Mouse (Mus musculus): ENCODE data around the gene Abcf2. TPM values are rescaled to one million over a fixed set of nuclear protein-coding genes. Genes with fewer than 3 reads are reported as not detected.

Gene Abcf2
- polyA plus RNA-seq, 1 experiment from 2014 or later: 80.9 TPM

- Histone ChIP-seq H3K4me2 (ENCODE audit: low read length) (no peak overlapping the region), H3K4me3 (ENCODE audit: low read length) (no peak overlapping the region), H3K36me3 (ENCODE audit: control insufficient read depth, insufficient read depth, low read length) (no peaks in the 10 kb centered on the region), H3K9ac (ENCODE audit: low read depth, low read length) (no peak overlapping the region), H3K27ac (ENCODE audit: low read depth, low read length) (no peak overlapping the region), H3K27me3 (replicated peaks; ENCODE audit: control insufficient read depth, insufficient read depth, low read length) (peaks cover 2% of the 10 kb centered on the region; the same call in 1 of the 2 replicates), H3K4me1 (ENCODE audit: control insufficient read depth, insufficient read depth, low read depth, low read length) (peaks cover 4% of the 10 kb centered on the region), H3K9me3 (ENCODE audit: control insufficient read depth, low read length) (no peaks in the 10 kb centered on the region)
- ATAC-seq: no peak
- 81% methylated on average over 22 of the region's 22 CpGs for WGBS
Observed at GRCm38 (mm10) chr5:24539571-24540296, 37.5 kb downstream of the Abcf2 start.

DNA sequence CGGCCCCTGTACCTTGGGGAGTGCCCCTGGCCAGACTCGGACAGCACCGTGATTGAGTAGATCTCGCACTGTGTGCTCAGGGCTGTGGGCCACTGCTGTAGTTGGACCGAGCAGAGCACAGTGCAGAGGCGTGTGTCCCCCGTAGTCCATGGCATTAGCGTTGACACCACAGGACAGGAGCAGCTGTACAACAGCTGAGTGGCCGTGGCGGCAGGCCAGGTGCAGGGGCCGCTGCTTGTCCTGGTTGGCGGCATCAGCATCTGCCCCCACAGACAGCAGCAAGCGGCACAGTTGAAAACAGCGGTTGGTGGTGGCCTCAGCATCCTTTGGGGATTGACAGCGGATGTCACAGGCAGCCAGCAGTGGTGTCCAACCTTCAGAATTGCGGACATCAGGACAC lies 39.6 kb downstream of the Abcf2 start:
- Histone ChIP-seq H3K9ac (ENCODE audit: low read depth, low read length) (no peak overlapping the region; the same call in 1 of the 2 replicates), H3K4me1 (ENCODE audit: control insufficient read depth, insufficient read depth, low read depth, low read length) (peaks cover 4% of the 10 kb centered on the region), H3K9me3 (ENCODE audit: control insufficient read depth, low read length) (no peaks in the 10 kb centered on the region), H3K4me2 (ENCODE audit: low read length) (no peak overlapping the region), H3K36me3 (ENCODE audit: control insufficient read depth, insufficient read depth, low read length) (no peaks in the 10 kb centered on the region), H3K4me3 (ENCODE audit: low read length) (no peak overlapping the region), H3K27me3 (replicated peaks; ENCODE audit: control insufficient read depth, insufficient read depth, low read length) (peaks cover 2% of the 10 kb centered on the region; the same call in 1 of the 2 replicates), H3K27ac (ENCODE audit: low read depth, low read length) (no peak overlapping the region)
- 61% methylated on average over 16 of the region's 16 CpGs for WGBS
- no peak for ATAC-seq

DNA sequence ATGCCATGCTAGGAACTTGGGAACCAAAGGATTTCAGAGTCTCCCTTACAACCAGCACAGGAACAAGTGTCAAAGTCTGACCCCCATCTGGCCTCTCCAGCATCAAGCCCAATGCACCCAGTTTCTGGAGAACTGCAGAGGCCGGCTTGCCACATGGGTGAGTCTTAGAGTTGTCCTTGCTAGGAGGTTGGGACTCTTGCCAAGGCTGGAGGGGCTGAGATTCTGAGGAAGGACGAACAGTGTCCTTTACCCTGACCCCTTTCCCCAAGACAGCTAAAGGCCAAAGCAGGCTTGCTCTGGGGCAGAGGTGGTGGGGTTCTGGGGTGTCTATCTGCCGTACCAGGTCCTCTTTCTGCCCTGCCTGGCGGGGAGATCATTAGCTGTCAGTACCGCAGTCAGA lies 40.8 kb downstream of the Abcf2 start:
- H3K36me3 ChIP-seq (ENCODE audit: control insufficient read depth, insufficient read depth, low read length): no peaks in the 10 kb centered on the region
- ATAC-seq: no peak
- peaks cover 4% of the 10 kb centered on the region for H3K4me1 ChIP-seq (ENCODE audit: control insufficient read depth, insufficient read depth, low read depth, low read length)
- H3K4me3 ChIP-seq (ENCODE audit: low read length): no peak overlapping the region
- H3K9ac ChIP-seq (ENCODE audit: low read depth, low read length): no peak overlapping the region
- H3K4me2 ChIP-seq (ENCODE audit: low read length): no peak overlapping the region
- no peak overlapping the region for H3K27ac ChIP-seq (ENCODE audit: low read depth, low read length)
- H3K9me3 ChIP-seq (ENCODE audit: control insufficient read depth, low read length): no peaks in the 10 kb centered on the region
- 79% methylated on average over 5 of the region's 5 CpGs for WGBS
- peaks cover 2% of the 10 kb centered on the region for H3K27me3 ChIP-seq (replicated peaks; ENCODE audit: control insufficient read depth, insufficient read depth, low read length)

- H3K9ac ChIP-seq (ENCODE audit: low read depth, low read length): no peak overlapping the region
- WGBS: 73% methylated on average over 3 of the region's 3 CpGs
- no peak overlapping the region for H3K27ac ChIP-seq (ENCODE audit: low read depth, low read length)
- no peak overlapping the region for H3K4me3 ChIP-seq (ENCODE audit: low read length)
- peaks cover 2% of the 10 kb centered on the region for H3K27me3 ChIP-seq (replicated peaks; ENCODE audit: control insufficient read depth, insufficient read depth, low read length)
- no peak for ATAC-seq
- H3K9me3 ChIP-seq (ENCODE audit: control insufficient read depth, low read length): no peaks in the 10 kb centered on the region
- H3K4me2 ChIP-seq (ENCODE audit: low read length): no peak overlapping the region
- H3K4me1 ChIP-seq (ENCODE audit: control insufficient read depth, insufficient read depth, low read depth, low read length): peaks cover 2% of the 10 kb centered on the region
- no peaks in the 10 kb centered on the region for H3K36me3 ChIP-seq (ENCODE audit: control insufficient read depth, insufficient read depth, low read length)
Observed at GRCm38 (mm10) chr5:24535731-24536130, 41.5 kb downstream of the Abcf2 start.

DNA sequence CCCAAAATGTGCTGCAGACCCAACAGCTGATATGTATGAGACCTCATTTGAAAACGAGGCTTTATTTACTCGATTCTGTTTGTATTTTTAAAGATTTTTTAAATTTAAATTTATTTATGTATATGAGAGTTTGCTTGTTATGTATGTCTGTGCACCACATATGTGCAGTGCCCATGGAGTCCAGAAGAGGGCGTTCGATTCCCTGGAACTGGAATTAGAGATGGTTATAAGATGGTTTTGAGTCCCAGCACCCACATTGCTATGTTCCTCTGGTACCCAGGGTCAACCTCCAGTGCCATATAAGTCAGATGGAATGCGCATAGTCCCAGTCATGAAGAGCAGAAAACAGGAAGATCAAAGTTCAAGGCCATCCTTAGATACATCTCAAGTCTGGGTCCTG lies 43.0 kb downstream of the Abcf2 start:
- H3K9ac ChIP-seq (ENCODE audit: low read depth, low read length): no peak overlapping the region
- ATAC-seq: no peak
- no peak overlapping the region for H3K27ac ChIP-seq (ENCODE audit: low read depth, low read length)
- no peaks in the 10 kb centered on the region for H3K9me3 ChIP-seq (ENCODE audit: control insufficient read depth, low read length)
- H3K4me3 ChIP-seq (ENCODE audit: low read length): no peak overlapping the region
- H3K4me2 ChIP-seq (ENCODE audit: low read length): no peak overlapping the region
- no peaks in the 10 kb centered on the region for H3K36me3 ChIP-seq (ENCODE audit: control insufficient read depth, insufficient read depth, low read length)
- WGBS: 57% methylated on average over 5 of the region's 5 CpGs
- H3K4me1 ChIP-seq (ENCODE audit: control insufficient read depth, insufficient read depth, low read depth, low read length): no peaks in the 10 kb centered on the region; the same call in 1 of the 2 replicates
- peaks cover 7% of the 10 kb centered on the region for H3K27me3 ChIP-seq (replicated peaks; ENCODE audit: control insufficient read depth, insufficient read depth, low read length)

GRCm38 (mm10) chr5:24533391-24533790 lies 43.9 kb downstream of the Abcf2 start:
- WGBS: 54% methylated on average over 11 of the region's 11 CpGs
- Histone ChIP-seq H3K4me1 (ENCODE audit: control insufficient read depth, insufficient read depth, low read depth, low read length) (no peaks in the 10 kb centered on the region; the same call in 1 of the 2 replicates), H3K9me3 (ENCODE audit: control insufficient read depth, low read length) (no peaks in the 10 kb centered on the region), H3K4me2 (ENCODE audit: low read length) (no peak overlapping the region), H3K27ac (ENCODE audit: low read depth, low read length) (no peak overlapping the region), H3K4me3 (ENCODE audit: low read length) (no peak overlapping the region), H3K27me3 (replicated peaks; ENCODE audit: control insufficient read depth, insufficient read depth, low read length) (peaks cover 16% of the 10 kb centered on the region), H3K36me3 (ENCODE audit: control insufficient read depth, insufficient read depth, low read length) (no peaks in the 10 kb centered on the region), H3K9ac (ENCODE audit: low read depth, low read length) (no peak overlapping the region)
- no peak for ATAC-seq

GRCm38 (mm10) chr5:24530042-24530689 lies 47.1 kb downstream of the Abcf2 start:
- H3K27ac ChIP-seq (ENCODE audit: low read depth, low read length): no peak overlapping the region
- no peaks in the 10 kb centered on the region for H3K9me3 ChIP-seq (ENCODE audit: control insufficient read depth, low read length)
- H3K4me2 ChIP-seq (ENCODE audit: low read length): no peak overlapping the region
- H3K36me3 ChIP-seq (ENCODE audit: control insufficient read depth, insufficient read depth, low read length): no peaks in the 10 kb centered on the region
- ATAC-seq: peak; percentile 75
- H3K9ac ChIP-seq (ENCODE audit: low read depth, low read length): no peak overlapping the region; the same call in 1 of the 2 replicates
- H3K4me1 ChIP-seq (ENCODE audit: control insufficient read depth, insufficient read depth, low read depth, low read length): peaks cover 13% of the 10 kb centered on the region
- 20% methylated on average over 24 of the region's 24 CpGs for WGBS
- no peak overlapping the region for H3K4me3 ChIP-seq (ENCODE audit: low read length)
- peaks cover 24% of the 10 kb centered on the region for H3K27me3 ChIP-seq (replicated peaks; ENCODE audit: control insufficient read depth, insufficient read depth, low read length)

GRCm38 (mm10) chr5:24527780-24528179 lies 49.5 kb downstream of the Abcf2 start:
- Histone ChIP-seq H3K27me3 (replicated peaks; ENCODE audit: control insufficient read depth, insufficient read depth, low read length) (peaks cover 34% of the 10 kb centered on the region), H3K9me3 (ENCODE audit: control insufficient read depth, low read length) (no peaks in the 10 kb centered on the region), H3K4me2 (ENCODE audit: low read length) (no peak overlapping the region), H3K4me3 (ENCODE audit: low read length) (no peak overlapping the region), H3K4me1 (ENCODE audit: control insufficient read depth, insufficient read depth, low read depth, low read length) (peaks cover 13% of the 10 kb centered on the region), H3K9ac (ENCODE audit: low read depth, low read length) (no peak overlapping the region), H3K36me3 (ENCODE audit: control insufficient read depth, insufficient read depth, low read length) (no peaks in the 10 kb centered on the region), H3K27ac (ENCODE audit: low read depth, low read length) (no peak overlapping the region)
- ATAC-seq: no peak
- 17% methylated on average over 6 of the region's 6 CpGs for WGBS

GRCm38 (mm10) chr5:24526889-24527230 lies 50.4 kb downstream of the Abcf2 start, which contains the start of gene Gbx1:
Gbx1 (minus strand) TSS chr5:24527202.
- peak within 1 kb of the TSS; percentile 57 for H3K4me3 ChIP-seq (ENCODE audit: low read length)
- H3K27ac ChIP-seq (ENCODE audit: low read depth, low read length): no peak within 1 kb of the TSS
- H3K9ac ChIP-seq (ENCODE audit: low read depth, low read length): peak within 1 kb of the TSS; percentile 59
- H3K4me2 ChIP-seq (ENCODE audit: low read length): peak within 1 kb of the TSS; percentile 97
- WGBS: under 1% methylated on average over 31 of the region's 49 CpGs
- H3K4me1 ChIP-seq (ENCODE audit: control insufficient read depth, insufficient read depth, low read depth, low read length): peaks cover 13% of the 10 kb centered on the region
- peaks cover 37% of the 10 kb centered on the region for H3K27me3 ChIP-seq (replicated peaks; ENCODE audit: control insufficient read depth, insufficient read depth, low read length)
- H3K36me3 ChIP-seq (ENCODE audit: control insufficient read depth, insufficient read depth, low read length): no peaks in the 10 kb centered on the region
- ATAC-seq: no peak
- no peaks in the 10 kb centered on the region for H3K9me3 ChIP-seq (ENCODE audit: control insufficient read depth, low read length)

Measured in hindbrain, embryonic 16.5 days (tissue).